Mouse (Mus musculus): ENCODE results near the gene Tfap4.
A peak's percentile ranks its signal among the peaks of the same experiment; 100 is the strongest.

GRCm38 (mm10) chr16:4541501-4542198 lies 18.0 kb downstream of the Tfap4 start, which contains the start of gene Srl:
- TF ChIP-seq CTCF (IDR thresholded peaks at IDR 0.05; ENCODE audit: control insufficient read depth, insufficient read depth, insufficient read length) (peak; percentile 77), USF1 (IDR thresholded peaks at IDR 0.05; ENCODE audit: low read depth) (no peak), MAX (IDR thresholded peaks at IDR 0.05) (peak; percentile 85), MYOG (IDR thresholded peaks at IDR 0.05; ENCODE audit: control insufficient read depth, extremely low read depth, insufficient read length) (no peak), CEBPB (IDR thresholded peaks at IDR 0.05; ENCODE audit: low read depth) (no peak), MYOD1 (IDR thresholded peaks at IDR 0.05; ENCODE audit: control insufficient read depth, insufficient read length, low read depth) (no peak), FOSL1 (IDR thresholded peaks at IDR 0.05; ENCODE audit: insufficient read depth, low read length, poor library complexity, severe bottlenecking) (no peak)

All from C2C12 (cell line).